Mouse (Mus musculus): ENCODE results near the gene Cnot2. TPM values are rescaled to one million over a fixed set of nuclear protein-coding genes. Genes with fewer than 3 reads are reported as not detected.

Cnot2 gene
- total and polyA plus RNA-seq, 2 experiments, result 14.0 to 39.0 TPM

DNA sequence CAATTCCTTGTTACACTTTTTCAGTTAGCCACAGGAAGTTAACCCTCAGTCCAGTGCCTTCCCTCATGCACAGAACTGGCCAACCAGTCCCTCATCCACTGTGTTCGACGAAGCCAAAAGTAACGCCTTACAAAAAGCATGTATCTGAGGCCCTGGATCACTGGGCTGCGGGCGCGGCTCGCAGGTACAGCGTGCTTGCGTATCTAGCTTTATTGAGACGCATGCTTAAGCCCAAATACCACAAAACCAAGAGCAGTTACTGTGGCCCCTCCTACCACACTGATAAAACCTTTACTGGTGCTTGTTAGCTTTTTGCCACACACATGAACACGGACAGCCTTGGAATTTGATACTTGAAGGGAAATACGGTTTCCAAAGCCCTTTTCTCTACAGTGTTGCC, 99.4 kb downstream of the Cnot2 start:
- no peak overlapping the region for H3K9ac ChIP-seq (ENCODE audit: low read depth, low read length)
- TF ChIP-seq CTCF (IDR thresholded peaks at IDR 0.05; ENCODE audit: low read depth, low read length) (no peak), POLR2A (IDR thresholded peaks at IDR 0.05; ENCODE audit: extremely low read depth, insufficient read depth, low read length) (no peak)
- DNase-seq (ENCODE audit: extremely low read depth, low read depth, low spot score), result no peak
- 91% methylated on average over 12 of the region's 12 CpGs for WGBS
- peaks cover 23% of the 10 kb centered on the region for H3K36me3 ChIP-seq (ENCODE audit: control insufficient read depth, insufficient read depth, low read length)
- H3K4me3 ChIP-seq (ENCODE audit: insufficient read depth, low read depth, low read length), result no peak overlapping the region
- H3K27me3 ChIP-seq (ENCODE audit: control insufficient read depth, insufficient read depth, low read length), result no peaks in the 10 kb centered on the region
- no peak overlapping the region for H3K27ac ChIP-seq (replicated peaks; ENCODE audit: insufficient read depth, low read depth, low read length)
- H3K79me2 ChIP-seq (ENCODE audit: control insufficient read depth, insufficient read depth, low read length), result no peaks in the 10 kb centered on the region
- no peaks in the 10 kb centered on the region for H3K4me1 ChIP-seq (ENCODE audit: control insufficient read depth, insufficient read depth, low read length)

DNA sequence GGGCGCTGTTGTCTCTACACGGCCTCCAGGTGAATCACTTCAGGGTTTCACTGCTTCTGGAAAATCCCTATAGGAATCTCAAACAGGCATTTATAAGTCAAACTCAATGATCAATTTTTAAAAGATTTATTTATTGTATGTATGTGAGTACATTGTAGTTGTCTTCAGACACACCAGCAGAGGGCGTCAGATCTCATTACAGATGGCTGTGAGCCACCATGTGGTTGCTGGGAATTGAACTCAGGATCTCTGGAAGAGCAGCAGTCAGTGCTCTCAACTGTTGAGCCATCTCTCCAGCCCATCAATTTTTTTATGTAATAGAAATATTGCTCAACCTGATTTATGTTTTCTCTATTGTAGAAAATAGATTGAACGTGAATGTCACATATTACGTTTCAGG, 100.3 kb downstream of the Cnot2 start:
- 86% methylated on average over 5 of the region's 5 CpGs for whole genome bisulfite sequencing
- DNase-seq (ENCODE audit: extremely low read depth, low read depth, low spot score), result no peak

GRCm38 (mm10) chr10:116476559-116476958, 104.8 kb downstream of the Cnot2 start:
- Histone ChIP-seq H3K27ac (replicated peaks; ENCODE audit: insufficient read depth, low read depth, low read length) (no peak overlapping the region), H3K36me3 (ENCODE audit: control insufficient read depth, insufficient read depth, low read length) (no peaks in the 10 kb centered on the region), H3K4me3 (ENCODE audit: insufficient read depth, low read depth, low read length) (no peak overlapping the region), H3K27me3 (ENCODE audit: control insufficient read depth, insufficient read depth, low read length) (peaks cover 23% of the 10 kb centered on the region), H3K4me1 (ENCODE audit: control insufficient read depth, insufficient read depth, low read length) (0 out of 2 replicates have a peak, but pooled peaks cover 3% of the 10 kb centered on the region), H3K9ac (ENCODE audit: low read depth, low read length) (no peak overlapping the region), H3K79me2 (ENCODE audit: control insufficient read depth, insufficient read depth, low read length) (no peaks in the 10 kb centered on the region)
- no peak for DNase-seq (ENCODE audit: extremely low read depth, low read depth, low spot score)
- no peak for TF ChIP-seq CTCF (IDR thresholded peaks at IDR 0.05; ENCODE audit: low read depth, low read length)
- no peak for TF ChIP-seq POLR2A (IDR thresholded peaks at IDR 0.05; ENCODE audit: extremely low read depth, insufficient read depth, low read length)
- 93% methylated on average over 3 of the region's 3 CpGs for WGBS

More for the DNA sequence above, 100.3 kb downstream of the Cnot2 start:
- H3K79me2 ChIP-seq (ENCODE audit: control insufficient read depth, insufficient read depth, low read length), result no peaks in the 10 kb centered on the region
- no peak overlapping the region for H3K4me3 ChIP-seq (ENCODE audit: insufficient read depth, low read depth, low read length)
- H3K27me3 ChIP-seq (ENCODE audit: control insufficient read depth, insufficient read depth, low read length), result peaks cover 3% of the 10 kb centered on the region; the same call in 1 of the 2 replicates
- H3K9ac ChIP-seq (ENCODE audit: low read depth, low read length), result no peak overlapping the region
- H3K27ac ChIP-seq (replicated peaks; ENCODE audit: insufficient read depth, low read depth, low read length), result no peak overlapping the region
- no peaks in the 10 kb centered on the region for H3K4me1 ChIP-seq (ENCODE audit: control insufficient read depth, insufficient read depth, low read length)
- H3K36me3 ChIP-seq (ENCODE audit: control insufficient read depth, insufficient read depth, low read length), result peaks cover 16% of the 10 kb centered on the region
- TF ChIP-seq POLR2A (IDR thresholded peaks at IDR 0.05; ENCODE audit: extremely low read depth, insufficient read depth, low read length) (no peak), CTCF (IDR thresholded peaks at IDR 0.05; ENCODE audit: low read depth, low read length) (no peak)

DNA sequence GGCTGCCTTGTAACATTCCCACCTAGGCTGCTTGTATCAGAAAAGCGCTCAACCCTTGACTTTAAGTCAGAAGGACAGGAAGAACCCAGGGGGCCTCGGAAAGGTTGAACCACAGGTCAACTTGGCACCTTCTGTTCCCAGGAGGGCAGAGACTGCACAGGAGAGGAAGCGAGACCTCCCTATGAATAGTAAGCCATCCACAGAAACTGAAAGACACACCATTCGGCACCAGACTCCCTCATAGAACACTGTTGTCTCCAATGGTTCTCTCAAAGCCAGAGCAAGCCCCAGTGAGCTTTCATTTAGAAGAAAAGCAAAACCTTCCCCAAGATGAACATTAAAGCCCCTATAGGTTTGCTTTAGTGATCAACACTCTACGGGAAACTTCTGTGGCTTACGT, 105.6 kb downstream of the Cnot2 start:
- TF ChIP-seq CTCF (IDR thresholded peaks at IDR 0.05; ENCODE audit: low read depth, low read length) (no peak), POLR2A (IDR thresholded peaks at IDR 0.05; ENCODE audit: extremely low read depth, insufficient read depth, low read length) (no peak)
- Histone ChIP-seq H3K9ac (ENCODE audit: low read depth, low read length) (no peak overlapping the region), H3K4me1 (ENCODE audit: control insufficient read depth, insufficient read depth, low read length) (0 out of 2 replicates have a peak, but pooled peaks cover 3% of the 10 kb centered on the region), H3K4me3 (ENCODE audit: insufficient read depth, low read depth, low read length) (no peak overlapping the region), H3K27ac (replicated peaks; ENCODE audit: insufficient read depth, low read depth, low read length) (no peak overlapping the region), H3K36me3 (ENCODE audit: control insufficient read depth, insufficient read depth, low read length) (no peaks in the 10 kb centered on the region), H3K79me2 (ENCODE audit: control insufficient read depth, insufficient read depth, low read length) (no peaks in the 10 kb centered on the region), H3K27me3 (ENCODE audit: control insufficient read depth, insufficient read depth, low read length) (peaks cover 23% of the 10 kb centered on the region)
- WGBS, result 70% methylated on average over 6 of the region's 6 CpGs
- DNase-seq (ENCODE audit: extremely low read depth, low read depth, low spot score), result no peak

DNA sequence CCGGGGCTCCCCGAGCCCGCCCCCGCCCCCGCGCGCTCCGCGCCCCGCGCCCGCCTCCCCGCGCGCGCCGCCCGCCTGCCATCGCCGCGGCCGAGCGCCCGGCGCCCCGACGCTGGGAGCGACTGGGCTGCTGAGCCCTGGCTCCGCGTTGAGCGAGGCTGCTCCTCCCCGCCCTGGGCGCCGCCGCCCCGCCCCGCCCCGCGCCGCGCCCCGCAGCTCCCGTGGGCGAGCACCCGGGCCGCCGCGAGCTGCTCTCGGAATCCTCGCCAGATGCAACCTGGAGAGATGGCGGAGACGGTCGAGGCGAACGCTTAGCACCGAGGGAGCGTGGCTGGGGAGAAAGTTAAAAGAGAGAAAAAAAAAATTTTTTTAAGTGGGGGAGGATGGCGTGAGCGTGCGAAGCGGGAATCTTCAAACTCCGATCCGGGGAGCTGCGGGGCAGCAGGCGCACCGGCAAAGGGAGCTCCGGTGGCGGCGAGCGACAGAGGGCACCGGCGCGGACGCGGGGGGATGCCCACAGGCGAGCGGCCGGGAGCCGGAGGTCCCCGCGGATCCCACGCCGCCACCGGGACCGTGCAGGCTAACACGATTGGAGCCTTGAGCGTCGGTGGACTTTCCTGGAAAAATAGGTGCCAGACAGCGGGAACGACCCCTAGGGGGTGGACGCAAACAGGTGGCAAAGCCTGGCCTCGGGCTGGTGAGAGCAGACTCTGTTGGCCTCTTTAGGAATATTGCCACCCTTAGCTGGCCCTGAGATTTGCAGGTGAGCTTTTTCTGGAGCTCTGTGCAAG, 107.4 kb downstream of the Cnot2 start, which contains the start of gene Kcnmb4:
Gene Kcnmb4, minus strand, starts transcription at position 120 of the 791 bp plus-strand sequence.
- DNase-seq (ENCODE audit: extremely low read depth, low read depth, low spot score), result no peak
- no peak within 1 kb of the TSS for H3K27ac ChIP-seq (replicated peaks; ENCODE audit: insufficient read depth, low read depth, low read length)
- WGBS, result 2% methylated on average over 90 of the region's 92 CpGs
- H3K79me2 ChIP-seq (ENCODE audit: control insufficient read depth, insufficient read depth, low read length), result no peaks in the 10 kb centered on the region
- TF ChIP-seq POLR2A (IDR thresholded peaks at IDR 0.05; ENCODE audit: extremely low read depth, insufficient read depth, low read length), result no peak
- no peaks in the 10 kb centered on the region for H3K36me3 ChIP-seq (ENCODE audit: control insufficient read depth, insufficient read depth, low read length)
- peak within 1 kb of the TSS; percentile 18; the same call in 1 of the 2 replicates for H3K4me3 ChIP-seq (ENCODE audit: insufficient read depth, low read depth, low read length)
- 0 out of 2 replicates have a peak, but pooled peaks cover 3% of the 10 kb centered on the region for H3K4me1 ChIP-seq (ENCODE audit: control insufficient read depth, insufficient read depth, low read length)
- 0 out of 2 replicates have a peak within 1 kb of the TSS, but pooled peaks have one; percentile 30 for H3K9ac ChIP-seq (ENCODE audit: low read depth, low read length)
- H3K27me3 ChIP-seq (ENCODE audit: control insufficient read depth, insufficient read depth, low read length), result peaks cover 23% of the 10 kb centered on the region
